Mouse (Mus musculus) intestine, embryonic 15.5 days (tissue): ENCODE measurements around the gene Mus81. TPM values are rescaled to one million over a fixed set of nuclear protein-coding genes. Genes with fewer than 3 reads are reported as not detected.

Experiments used
- ATAC-seq: fragments of 200-750 bp; cut with Nextera tagmentation; 2 replicates; pipeline ENCODE4 v1.8.0; 2017; ENCODE audit warnings: moderate TSS enrichment, moderate library complexity
- H3K27ac ChIP-seq: fragments of 300-500 bp; sonication (generic); 2 replicates; pipeline ENCODE4 v1.5.1; 2015; ENCODE audit warnings: mild to moderate bottlenecking, inconsistent platforms
- H3K27me3 ChIP-seq: fragments of 300-500 bp; sonication (generic); replicated peaks from 2 replicates; pipeline ENCODE4 v1.6.1; 2015; ENCODE audit warnings: inconsistent platforms
- H3K36me3 ChIP-seq: fragments of 300-500 bp; sonication (generic); 2 replicates; pipeline ENCODE4 v1.6.1; 2015; ENCODE audit warnings: inconsistent platforms
- H3K4me1 ChIP-seq: fragments of 300-500 bp; sonication (generic); replicated peaks from 2 replicates; pipeline ENCODE4 v1.6.1; 2015; ENCODE audit warnings: inconsistent platforms
- H3K4me2 ChIP-seq: fragments of 300-500 bp; sonication (generic); replicated peaks from 2 replicates; pipeline ENCODE4 v1.6.1; 2015; ENCODE audit warnings: mild to moderate bottlenecking, inconsistent platforms
- H3K4me3 ChIP-seq: fragments of 300-500 bp; sonication (generic); replicated peaks from 2 replicates; pipeline ENCODE4 v1.5.1; 2015; ENCODE audit warnings: inconsistent platforms
- H3K9ac ChIP-seq: fragments of 300-500 bp; sonication (generic); 2 replicates; pipeline ENCODE4 v1.6.1; 2015; ENCODE audit warnings: inconsistent platforms
- H3K9me3 ChIP-seq: fragments of 300-500 bp; sonication (generic); 2 replicates; pipeline ENCODE4 v1.6.1; 2016; ENCODE audit warnings: inconsistent platforms
- WGBS: fragments of 180-500 bp; shearing (Covaris S2); methylation state at CpG from one replicate; pipeline ENCODE4 v1.1.7; 2015; 5-methylcytosine and 5-hydroxymethylcytosine counted together
- polyA plus RNA-seq: library from polyadenylated mRNA; unstranded; fragments of >200 nt; fragmentation: Nextera tagmentation; extraction: Ambion mirVana; gene quantifications from 2 replicates; pipeline ENCODE4 v1.2.1, GENCODE M21; 2015

Gene Mus81
- polyA plus RNA-seq, 1 experiment from 2014 or later: 29.5 TPM

DNA sequence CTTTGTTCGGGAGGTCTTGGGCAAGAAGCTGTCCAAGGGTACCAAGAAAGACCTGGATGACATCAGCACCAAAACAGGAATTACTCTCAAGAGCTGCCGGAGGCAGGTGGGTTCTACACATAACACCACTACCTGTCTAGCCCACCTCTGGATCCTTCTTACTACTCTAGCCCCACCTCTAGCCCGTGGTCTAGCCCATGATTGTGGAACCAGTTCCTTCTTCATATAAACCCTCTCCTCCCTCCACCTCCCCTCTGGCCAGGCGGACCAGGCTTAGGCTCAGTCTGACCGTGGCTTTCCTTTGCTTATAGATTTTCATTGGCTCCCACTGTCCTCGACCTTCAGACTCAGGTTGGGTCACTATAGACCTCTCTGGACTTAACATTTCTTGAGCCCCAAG, 26.8 kb downstream of the Mus81 start:
- Histone ChIP-seq H3K27ac (no peak overlapping the region), H3K4me3 (peak overlapping the region; percentile 58), H3K4me2 (peak overlapping the region; percentile 72), H3K4me1 (peaks cover 13% of the 10 kb centered on the region), H3K27me3 (no peaks in the 10 kb centered on the region), H3K9ac (no peak overlapping the region), H3K9me3 (no peaks in the 10 kb centered on the region), H3K36me3 (peaks cover 17% of the 10 kb centered on the region; the same call in 1 of the 2 replicates)
- no peak for ATAC-seq
- WGBS: 76% methylated on average over 6 of the region's 6 CpGs

DNA sequence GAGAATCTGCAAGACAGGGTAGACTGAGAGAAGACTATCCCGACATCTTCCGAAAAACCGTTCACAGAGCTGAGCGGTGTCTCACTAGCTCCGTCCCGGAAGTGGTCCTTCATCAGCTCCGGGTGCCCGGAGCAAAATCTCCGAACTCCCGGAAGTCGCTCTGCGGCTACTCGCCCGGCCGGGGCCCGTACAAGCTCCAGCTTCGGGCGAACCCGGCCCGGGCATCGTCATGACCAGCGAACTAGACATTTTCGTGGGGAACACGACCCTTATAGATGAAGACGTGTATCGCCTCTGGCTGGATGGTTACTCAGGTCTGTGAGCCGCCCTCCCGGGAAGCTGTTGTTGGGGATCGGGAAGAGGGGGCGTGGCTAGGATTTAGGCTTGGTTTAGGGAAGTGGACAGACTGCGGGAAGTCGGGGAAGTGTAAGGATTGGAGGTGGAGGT, 27.7 kb downstream of the Mus81 start, which contains the start of gene Fibp:
TSS of gene Fibp (plus strand) at position 151 of the 447 bp plus-strand sequence.
- H3K4me1 ChIP-seq: peaks cover 21% of the 10 kb centered on the region
- H3K27ac ChIP-seq: peak within 1 kb of the TSS; percentile 54
- ATAC-seq: peak; percentile 79
- no peaks in the 10 kb centered on the region for H3K27me3 ChIP-seq
- no peaks in the 10 kb centered on the region for H3K9me3 ChIP-seq
- H3K36me3 ChIP-seq: peaks cover 9% of the 10 kb centered on the region; the same call in 1 of the 2 replicates
- 0% methylated on average over 32 of the region's 32 CpGs for WGBS
- H3K4me2 ChIP-seq: peak within 1 kb of the TSS; percentile 72
- H3K4me3 ChIP-seq: peak within 1 kb of the TSS; percentile 58
- H3K9ac ChIP-seq: peak within 1 kb of the TSS; percentile 73

DNA sequence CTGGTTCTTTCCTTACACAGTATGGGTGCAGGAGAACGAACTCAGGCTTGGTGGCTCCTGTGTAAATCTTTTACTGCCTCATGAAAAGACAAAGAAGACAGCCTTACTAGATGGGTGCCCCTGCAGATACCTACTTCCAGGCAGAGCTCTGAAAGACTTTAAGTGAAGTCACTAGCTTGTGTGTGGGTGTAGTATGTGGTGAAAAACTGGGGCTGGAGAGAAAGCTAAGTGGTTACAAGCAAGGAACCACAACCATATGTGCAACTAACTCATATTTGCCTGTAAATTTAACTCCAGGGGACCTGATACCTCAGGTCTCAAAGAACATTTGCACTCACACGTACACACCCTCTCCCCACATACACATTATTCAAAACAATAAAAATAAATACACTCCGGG, 28.3 kb downstream of the Mus81 start:
- Histone ChIP-seq H3K27me3 (no peaks in the 10 kb centered on the region), H3K4me3 (peak overlapping the region; percentile 58), H3K9ac (peak overlapping the region; percentile 46), H3K36me3 (peaks cover 3% of the 10 kb centered on the region; the same call in 1 of the 2 replicates), H3K9me3 (no peaks in the 10 kb centered on the region), H3K27ac (no peak overlapping the region), H3K4me2 (peak overlapping the region; percentile 72), H3K4me1 (peaks cover 27% of the 10 kb centered on the region)
- 22% methylated on average over 3 of the region's 3 CpGs for WGBS
- no peak for ATAC-seq

DNA sequence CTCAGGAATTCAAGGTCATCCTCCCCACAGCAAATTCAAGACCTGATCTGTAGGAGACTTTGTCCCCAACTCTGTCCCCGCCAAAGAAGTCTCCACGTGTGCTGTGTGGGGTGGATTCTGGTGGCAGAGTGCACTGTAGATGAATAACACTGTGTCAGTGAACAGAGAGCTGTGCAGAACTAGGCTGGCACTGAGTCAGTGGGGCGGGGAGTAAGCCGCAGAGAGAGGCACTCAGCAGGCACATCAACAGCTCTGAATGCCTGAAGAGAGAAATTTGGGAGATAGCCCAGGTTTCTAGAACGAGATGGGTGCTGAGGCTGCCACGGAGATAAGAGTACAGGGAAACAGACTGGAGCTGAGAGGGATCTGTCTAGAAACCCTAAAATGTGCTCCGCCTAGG, 29.2 kb downstream of the Mus81 start:
- Histone ChIP-seq H3K27me3 (no peaks in the 10 kb centered on the region), H3K4me3 (no peak overlapping the region), H3K27ac (no peak overlapping the region), H3K4me1 (peaks cover 32% of the 10 kb centered on the region), H3K9ac (no peak overlapping the region), H3K9me3 (no peaks in the 10 kb centered on the region), H3K36me3 (peaks cover 3% of the 10 kb centered on the region; the same call in 1 of the 2 replicates), H3K4me2 (no peak overlapping the region; the same call in 1 of the 2 replicates)
- 63% methylated on average over 7 of the region's 7 CpGs for WGBS
- no peak for ATAC-seq

DNA sequence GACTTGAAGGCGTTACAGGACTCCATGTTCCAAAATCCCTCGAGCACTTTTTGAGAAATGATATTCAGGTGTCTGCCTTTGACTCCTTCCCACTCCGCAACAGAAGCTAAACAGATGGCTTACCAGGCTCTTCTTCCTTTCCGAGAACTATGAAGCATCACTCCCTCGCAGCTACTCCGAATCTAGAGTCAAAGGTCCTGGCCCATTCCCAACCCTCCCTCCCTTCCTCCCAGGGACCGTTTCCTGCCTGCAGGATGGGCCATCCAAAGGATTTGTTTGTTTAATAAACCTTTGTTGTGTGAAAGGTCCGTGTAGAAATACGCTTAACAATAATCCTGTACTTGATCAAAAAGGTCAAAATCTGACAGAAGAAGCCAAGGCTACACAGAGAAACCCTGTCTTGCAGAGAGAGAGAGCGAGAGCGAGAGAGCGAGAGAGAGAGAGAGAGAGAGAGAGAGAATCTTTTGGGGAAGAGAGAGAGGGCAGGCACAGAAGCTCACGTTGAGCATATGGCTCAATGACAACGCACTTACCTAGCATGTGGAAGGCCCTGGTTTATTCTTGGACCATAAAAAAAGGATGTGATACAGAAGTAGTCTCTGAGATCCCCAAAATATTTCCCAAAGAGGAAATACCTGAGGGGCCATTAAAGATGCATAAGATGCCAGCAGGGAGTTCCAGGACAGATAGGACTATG, 30.3 kb downstream of the Mus81 start, which contains the start of gene Ccdc85b:
TSS of gene Ccdc85b (minus strand) at position 149 of the 697 bp plus-strand sequence.
- H3K4me1 ChIP-seq: peaks cover 32% of the 10 kb centered on the region
- peak within 1 kb of the TSS; percentile 98 for H3K4me2 ChIP-seq
- H3K9me3 ChIP-seq: no peaks in the 10 kb centered on the region
- peak within 1 kb of the TSS; percentile 90 for H3K9ac ChIP-seq
- no peaks in the 10 kb centered on the region for H3K27me3 ChIP-seq
- no peak; the same call in 1 of the 2 replicates for ATAC-seq
- no peaks in the 10 kb centered on the region; the same call in 1 of the 2 replicates for H3K36me3 ChIP-seq
- peak within 1 kb of the TSS; percentile 88 for H3K4me3 ChIP-seq
- WGBS: 13% methylated on average over 14 of the region's 14 CpGs
- H3K27ac ChIP-seq: peak within 1 kb of the TSS; percentile 92

DNA sequence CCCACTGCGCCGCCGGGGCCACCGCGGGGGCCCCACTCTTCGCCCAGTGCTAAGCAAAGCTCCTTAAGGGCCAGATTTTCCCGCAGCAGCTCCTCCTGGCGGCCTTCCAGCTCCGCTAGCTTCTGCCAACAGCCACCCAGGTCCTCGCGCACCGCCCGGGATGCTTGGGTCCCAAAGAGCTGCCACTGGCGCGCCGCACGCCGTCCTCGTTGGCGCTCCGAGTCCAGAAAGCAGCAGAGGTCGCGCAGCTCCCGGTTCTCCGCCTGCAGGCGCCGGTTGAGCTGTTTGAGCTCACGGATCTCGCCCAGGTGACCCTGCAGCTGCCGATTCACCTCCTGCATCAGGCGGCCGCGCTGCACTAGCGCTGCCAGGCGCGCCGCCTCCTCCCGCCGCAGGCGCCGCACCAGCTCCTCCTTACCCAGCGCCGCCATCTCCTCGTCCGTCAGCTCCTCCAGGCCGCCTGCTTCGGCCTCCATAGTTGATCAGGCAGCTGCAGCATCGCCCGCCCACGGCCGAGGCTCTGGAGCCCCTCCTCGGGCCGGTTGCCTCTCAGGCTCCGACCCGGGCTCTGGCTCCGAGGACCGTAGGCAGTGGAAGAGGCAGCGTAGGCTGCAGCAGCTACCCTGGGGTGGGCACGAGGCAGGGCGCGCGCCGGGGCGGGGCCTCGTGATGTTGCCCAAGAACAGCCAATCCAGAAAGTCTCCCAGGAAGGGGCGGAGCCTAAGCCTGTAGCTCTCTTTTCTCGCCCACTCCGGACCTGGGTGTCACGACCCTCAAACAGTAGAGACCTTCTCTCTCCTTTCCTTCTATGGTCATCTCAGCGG, 31.1 kb downstream of the Mus81 start:
- peak; percentile 91 for ATAC-seq
- under 1% methylated on average over 70 of the region's 70 CpGs for WGBS

DNA sequence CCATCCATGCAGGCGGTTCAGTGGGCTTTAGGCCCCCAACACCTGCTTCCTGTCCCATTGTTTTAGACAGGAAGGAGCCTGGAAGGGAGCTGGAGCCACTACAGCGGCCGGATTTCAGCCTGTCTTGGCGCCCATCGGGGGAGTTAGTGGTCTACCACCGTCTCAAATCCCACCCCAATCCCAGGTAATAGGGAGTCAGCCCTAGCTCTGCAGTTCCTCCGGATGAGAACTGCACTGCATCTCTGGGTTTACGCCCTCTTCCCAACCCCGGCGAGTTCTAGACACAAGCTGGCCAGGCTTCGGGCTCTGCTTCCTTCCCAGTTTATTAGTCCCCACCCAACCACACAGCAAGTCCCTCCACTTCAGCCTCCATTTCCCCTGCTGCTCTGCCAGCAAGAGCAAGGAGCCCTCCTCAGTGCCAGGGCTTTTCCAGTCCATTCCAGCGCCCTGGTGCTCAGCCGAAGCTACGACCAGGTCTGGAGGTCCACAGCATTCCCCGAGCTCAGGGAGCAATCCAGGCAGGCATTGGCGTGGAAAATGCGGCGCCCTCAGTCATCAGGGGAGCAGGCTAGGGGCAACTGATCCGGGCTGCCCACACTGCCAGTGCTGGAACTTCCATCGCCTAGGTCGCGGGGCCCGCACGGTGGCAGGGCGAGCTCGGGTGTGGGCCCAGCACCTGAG, 31.8 kb downstream of the Mus81 start:
- Histone ChIP-seq H3K9me3 (no peaks in the 10 kb centered on the region), H3K27ac (peak overlapping the region; percentile 92), H3K4me3 (peak overlapping the region; percentile 88), H3K36me3 (no peaks in the 10 kb centered on the region), H3K4me2 (peak overlapping the region; percentile 98), H3K27me3 (no peaks in the 10 kb centered on the region), H3K9ac (peak overlapping the region; percentile 90), H3K4me1 (peaks cover 30% of the 10 kb centered on the region)
- 2% methylated on average over 26 of the region's 26 CpGs for WGBS
- ATAC-seq: no peak

More for the DNA sequence above, 31.1 kb downstream of the Mus81 start:
- peak overlapping the region; percentile 88 for H3K4me3 ChIP-seq
- no peaks in the 10 kb centered on the region for H3K36me3 ChIP-seq
- peak overlapping the region; percentile 90 for H3K9ac ChIP-seq
- H3K27ac ChIP-seq: peak overlapping the region; percentile 92
- no peaks in the 10 kb centered on the region for H3K9me3 ChIP-seq
- H3K4me1 ChIP-seq: peaks cover 32% of the 10 kb centered on the region
- H3K4me2 ChIP-seq: peak overlapping the region; percentile 98
- H3K27me3 ChIP-seq: no peaks in the 10 kb centered on the region

DNA sequence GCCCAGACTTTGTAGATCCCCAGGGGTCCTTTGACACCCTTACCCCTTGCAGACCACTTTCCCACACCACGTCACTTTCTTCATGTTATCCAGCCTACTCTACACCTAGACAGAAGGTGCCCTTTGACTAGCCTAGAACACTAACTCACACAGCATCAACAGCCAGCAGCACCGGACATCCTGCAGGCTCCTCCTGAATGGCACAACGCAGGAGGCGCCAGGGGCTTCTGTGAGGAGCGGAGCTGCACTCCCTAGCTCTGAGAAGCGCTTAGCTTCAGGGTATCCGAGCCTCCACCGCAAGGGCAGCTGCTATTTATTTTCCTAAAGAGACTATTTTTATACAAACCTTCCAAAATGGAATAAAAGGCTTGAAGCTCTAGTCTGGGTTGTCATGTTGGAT, 32.6 kb downstream of the Mus81 start:
- Histone ChIP-seq H3K4me1 (peaks cover 27% of the 10 kb centered on the region; the same call in 1 of the 2 replicates), H3K9ac (peak overlapping the region; percentile 90; the same call in 1 of the 2 replicates), H3K27me3 (0 out of 2 replicates have a peak, but pooled peaks cover 2% of the 10 kb centered on the region), H3K36me3 (no peaks in the 10 kb centered on the region), H3K9me3 (no peaks in the 10 kb centered on the region), H3K4me2 (peak overlapping the region; percentile 98), H3K4me3 (peak overlapping the region; percentile 88), H3K27ac (no peak overlapping the region)
- WGBS: 62% methylated on average over 8 of the region's 8 CpGs
- ATAC-seq: no peak

DNA sequence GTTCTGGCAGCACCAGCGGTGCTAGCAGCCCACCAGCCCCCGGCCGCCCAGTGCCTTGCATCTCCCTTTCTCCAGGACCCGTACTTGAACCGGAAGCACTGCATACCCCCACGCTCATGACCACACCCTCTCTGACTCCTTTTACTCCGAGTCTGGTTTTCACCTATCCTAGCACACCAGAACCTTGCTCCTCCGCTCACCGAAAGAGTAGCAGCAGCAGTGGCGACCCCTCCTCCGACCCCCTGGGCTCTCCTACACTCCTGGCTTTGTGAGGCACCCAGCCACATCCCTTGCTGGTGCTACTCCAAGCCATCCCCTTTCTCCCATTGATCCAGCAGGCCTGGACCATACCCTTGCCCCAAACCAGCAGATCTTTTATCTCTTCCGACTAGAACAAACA, 33.2 kb downstream of the Mus81 start:
- no peaks in the 10 kb centered on the region for H3K9me3 ChIP-seq
- H3K27me3 ChIP-seq: peaks cover 5% of the 10 kb centered on the region
- ATAC-seq: no peak
- H3K4me3 ChIP-seq: peak overlapping the region; percentile 88
- peak overlapping the region; percentile 98 for H3K4me2 ChIP-seq
- H3K27ac ChIP-seq: no peak overlapping the region
- H3K36me3 ChIP-seq: no peaks in the 10 kb centered on the region
- WGBS: 76% methylated on average over 12 of the region's 12 CpGs
- H3K9ac ChIP-seq: 0 out of 2 replicates have a peak overlapping the region, but pooled peaks have one; percentile 90
- H3K4me1 ChIP-seq: peaks cover 27% of the 10 kb centered on the region; the same call in 1 of the 2 replicates

DNA sequence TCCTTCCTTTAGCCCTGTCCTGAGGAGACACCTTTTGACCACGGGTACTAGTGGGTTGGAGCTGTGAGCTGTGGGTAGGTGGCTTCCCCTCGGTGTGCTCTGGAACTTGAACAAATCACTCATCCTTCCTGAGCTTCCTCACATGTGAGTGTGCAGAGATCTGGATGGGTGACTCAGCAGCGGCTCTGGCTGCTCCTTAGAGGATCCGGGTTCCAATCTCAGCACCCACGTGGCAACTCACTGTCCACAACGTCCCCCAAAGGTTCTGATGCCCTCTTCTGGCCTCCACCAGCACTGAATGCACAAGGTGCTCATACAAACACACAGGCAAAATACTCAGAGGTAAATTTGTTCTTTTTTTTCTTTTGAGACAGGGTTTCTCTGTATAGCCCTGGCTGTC, 36.4 kb downstream of the Mus81 start:
- Histone ChIP-seq H3K27me3 (peaks cover 34% of the 10 kb centered on the region), H3K9me3 (no peaks in the 10 kb centered on the region), H3K4me2 (no peak overlapping the region), H3K36me3 (no peaks in the 10 kb centered on the region), H3K27ac (no peak overlapping the region), H3K4me1 (peaks cover 33% of the 10 kb centered on the region), H3K4me3 (no peak overlapping the region), H3K9ac (no peak overlapping the region)
- ATAC-seq: no peak
- 77% methylated on average over 6 of the region's 6 CpGs for WGBS

DNA sequence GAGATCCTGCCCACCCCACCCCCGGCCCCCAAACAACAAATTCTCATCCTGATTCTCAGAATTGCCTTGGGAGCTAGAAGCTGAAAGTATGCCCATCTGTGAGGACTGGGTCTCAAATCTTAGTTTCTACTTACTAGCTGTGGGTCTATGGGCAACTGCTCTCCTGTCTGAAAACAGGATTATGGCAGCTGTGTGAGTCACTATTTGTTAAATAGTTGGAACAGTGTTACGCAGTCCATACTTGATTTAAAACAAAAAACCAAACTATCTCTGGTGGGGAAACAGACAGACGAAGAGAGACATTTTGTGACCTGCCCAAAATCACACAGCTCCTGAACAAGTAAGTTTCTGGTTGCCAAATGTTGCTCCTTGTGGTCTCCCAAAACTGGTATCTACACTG, 38.5 kb downstream of the Mus81 start:
- Histone ChIP-seq H3K4me1 (peaks cover 15% of the 10 kb centered on the region), H3K4me3 (no peak overlapping the region), H3K27me3 (peaks cover 41% of the 10 kb centered on the region), H3K9ac (no peak overlapping the region), H3K36me3 (no peaks in the 10 kb centered on the region), H3K27ac (no peak overlapping the region), H3K9me3 (no peaks in the 10 kb centered on the region), H3K4me2 (no peak overlapping the region)
- WGBS: 79% methylated on average over 3 of the region's 3 CpGs
- no peak for ATAC-seq
